Mouse (Mus musculus): ENCODE results near the gene Ptprb.

The Ptprb gene

DNA sequence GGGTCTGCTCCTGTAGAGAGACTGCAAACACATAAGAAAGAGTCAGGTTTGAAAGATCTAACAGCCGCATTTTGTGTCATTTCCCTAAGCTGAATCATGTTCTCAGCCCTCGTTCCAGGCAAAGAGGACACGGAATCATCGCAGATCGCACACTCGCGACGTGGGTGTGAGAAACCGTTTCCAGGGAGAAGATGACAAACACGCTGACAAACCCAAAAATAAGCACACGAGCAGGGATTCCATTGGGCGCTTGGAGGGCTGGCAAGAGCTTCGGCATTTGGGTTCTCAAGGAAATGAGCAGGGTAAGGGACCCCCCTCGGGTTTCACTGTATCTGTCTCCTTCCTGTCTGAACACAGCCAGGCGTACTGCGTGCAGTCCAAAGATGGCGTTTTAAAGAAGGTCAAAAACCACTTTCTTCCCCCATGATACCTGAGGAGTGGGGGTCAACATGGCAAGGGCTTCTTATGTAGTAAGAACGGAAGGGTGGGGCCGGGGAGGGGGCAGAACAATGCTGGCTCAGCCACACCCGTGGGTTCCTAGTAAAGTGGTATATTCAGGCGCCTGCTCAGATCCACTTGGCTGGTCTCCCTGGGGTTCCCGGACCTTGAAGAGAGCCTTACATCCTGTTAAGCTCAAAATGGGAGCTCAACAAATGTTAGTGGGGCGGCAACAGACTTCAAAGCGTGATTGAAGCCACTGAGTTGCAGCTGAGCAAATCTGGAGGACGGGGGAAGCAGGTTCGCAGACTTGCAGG is 152.9 kb downstream of the Ptprb start:
- DNase-seq, result no peak

DNA sequence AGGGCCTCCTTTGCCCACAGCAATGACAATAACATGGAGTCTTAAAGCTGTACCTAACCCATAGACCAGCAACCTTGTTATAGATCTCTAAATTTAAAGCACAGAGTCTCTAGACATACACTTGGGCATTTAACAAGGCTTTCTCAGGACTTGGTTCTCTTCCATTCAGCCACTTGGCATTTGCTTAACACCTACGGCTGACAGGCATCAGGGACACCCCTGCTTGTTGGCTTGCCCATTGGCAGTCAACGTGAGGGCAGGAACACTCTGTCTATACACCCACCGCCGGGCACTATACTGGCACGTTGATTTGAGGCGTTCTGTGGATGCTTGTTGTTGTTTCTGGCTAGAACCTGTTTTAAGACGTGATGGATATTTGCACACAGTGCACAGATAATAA is 157.1 kb downstream of the Ptprb start:
- DNase-seq, result no peak

DNA sequence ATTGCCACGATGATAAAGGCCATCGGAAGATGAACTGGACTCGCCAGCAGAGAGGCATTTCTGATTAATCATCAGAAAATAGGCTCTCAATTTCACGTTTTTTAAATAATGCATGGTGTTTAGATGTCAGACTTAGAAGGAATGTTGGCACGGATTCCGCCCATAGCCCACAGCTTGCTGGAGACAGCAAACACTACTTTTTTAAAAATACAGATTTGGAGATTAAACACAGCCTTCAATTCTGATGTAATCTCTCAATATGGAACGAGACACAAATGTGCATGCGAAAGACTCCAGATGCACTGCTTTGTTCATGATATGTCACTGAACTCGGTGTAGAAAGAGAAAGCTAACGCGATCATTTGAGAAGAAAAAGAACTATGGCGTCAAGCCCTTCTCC is 160.1 kb downstream of the Ptprb start:
- DNase-seq, result no peak
